Mouse (Mus musculus) Muller cell, postnatal 12 days (primary cell): ENCODE data around the gene Gpr179.

ENCODE experiments used
- DNase-seq: peaks from one replicate; pipeline ENCODE4 v3.0.0-alpha.2; 2015; ENCODE audit errors: inconsistent ontology term

The Gpr179 gene

DNA sequence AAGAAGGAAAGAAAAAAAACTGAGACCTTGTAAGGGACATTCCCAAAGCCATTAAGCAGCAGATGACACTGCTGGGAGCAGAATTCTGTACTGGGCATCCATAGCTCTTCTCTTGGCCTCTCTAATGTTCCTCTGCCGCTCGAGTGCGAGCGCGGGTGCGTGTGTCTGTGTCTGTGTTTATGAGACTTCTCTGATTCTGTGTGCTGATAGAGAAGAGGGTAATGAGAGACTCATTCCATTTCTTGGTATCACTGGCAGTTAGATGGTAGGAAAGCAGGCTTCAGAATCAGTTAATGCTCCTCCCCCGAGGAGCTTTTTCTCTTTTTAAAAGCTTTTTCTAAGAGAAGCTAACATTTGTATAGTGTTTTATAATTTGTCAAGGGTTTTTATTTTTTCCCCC lies 3.4 kb upstream of the Gpr179 start:
- no peak for DNase-seq

DNA sequence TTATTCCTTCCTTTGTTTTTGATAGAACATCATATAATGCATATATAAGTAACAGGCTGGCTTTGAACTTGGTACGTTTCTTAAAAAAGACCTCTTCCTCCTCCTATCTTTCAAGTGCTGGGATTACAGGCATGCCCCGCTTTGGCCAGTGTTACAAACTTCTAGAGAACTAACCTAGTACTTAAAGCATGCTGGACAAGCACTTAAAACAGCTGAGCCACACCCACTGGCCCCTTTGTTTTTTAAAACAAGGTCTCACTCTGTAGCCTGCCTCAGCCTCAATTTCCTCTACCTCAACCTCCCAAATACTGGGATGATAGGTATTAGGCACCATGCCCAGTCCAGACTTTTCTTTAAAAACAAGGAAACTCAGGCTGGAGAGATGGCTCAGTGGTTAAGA lies 2.8 kb upstream of the Gpr179 start:
- no peak for DNase-seq

- no peak for DNase-seq
Observed at GRCm38 (mm10) chr11:97352935-97353597, 1.2 kb upstream of the Gpr179 start.

DNA sequence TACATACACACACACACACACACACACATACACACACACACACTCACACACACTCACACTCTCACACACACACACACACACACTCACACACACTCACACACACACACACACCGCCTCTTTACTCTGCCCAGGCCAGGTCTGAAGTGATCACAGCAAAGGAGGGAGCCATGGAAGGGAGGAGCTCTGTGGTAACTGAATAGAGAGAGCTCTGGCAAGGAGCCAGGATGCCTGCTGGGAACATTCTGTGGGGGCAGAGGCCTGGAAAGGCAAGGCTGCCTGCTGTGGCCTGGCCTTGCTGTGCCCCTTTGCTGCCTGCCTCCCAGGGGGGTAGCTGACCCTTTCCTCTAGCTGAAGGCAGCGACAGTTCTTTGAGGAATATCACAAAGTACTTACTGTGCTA lies 1.8 kb downstream of the Gpr179 start:
- DNase-seq: peak; percentile 89

GRCm38 (mm10) chr11:97347291-97347690 lies 4.6 kb downstream of the Gpr179 start:
- no peak for DNase-seq

DNA sequence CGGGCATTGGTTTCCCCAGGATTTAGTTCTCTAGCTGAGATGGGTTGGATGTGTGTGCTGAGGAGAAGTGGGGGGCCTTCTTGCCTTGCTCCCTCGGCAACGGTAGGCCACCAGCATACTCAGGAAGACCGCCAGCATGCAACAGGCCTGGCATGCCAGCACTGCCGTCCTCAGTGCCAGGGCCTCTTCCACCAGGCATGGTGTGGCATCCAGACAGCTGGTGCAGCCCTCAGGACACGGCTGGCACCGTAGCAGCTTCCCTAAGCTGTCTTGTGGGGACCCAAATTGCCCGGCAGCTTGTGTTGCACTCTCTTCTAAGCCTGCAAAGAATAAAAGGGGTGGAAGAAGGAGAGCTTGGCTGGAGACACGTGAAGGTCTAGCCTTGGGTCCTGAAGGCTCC lies 5.5 kb downstream of the Gpr179 start:
- no peak for DNase-seq

GRCm38 (mm10) chr11:97345446-97345845 lies 6.4 kb downstream of the Gpr179 start:
- no peak for DNase-seq

GRCm38 (mm10) chr11:97343619-97344018 lies 8.3 kb downstream of the Gpr179 start:
- no peak for DNase-seq

DNA sequence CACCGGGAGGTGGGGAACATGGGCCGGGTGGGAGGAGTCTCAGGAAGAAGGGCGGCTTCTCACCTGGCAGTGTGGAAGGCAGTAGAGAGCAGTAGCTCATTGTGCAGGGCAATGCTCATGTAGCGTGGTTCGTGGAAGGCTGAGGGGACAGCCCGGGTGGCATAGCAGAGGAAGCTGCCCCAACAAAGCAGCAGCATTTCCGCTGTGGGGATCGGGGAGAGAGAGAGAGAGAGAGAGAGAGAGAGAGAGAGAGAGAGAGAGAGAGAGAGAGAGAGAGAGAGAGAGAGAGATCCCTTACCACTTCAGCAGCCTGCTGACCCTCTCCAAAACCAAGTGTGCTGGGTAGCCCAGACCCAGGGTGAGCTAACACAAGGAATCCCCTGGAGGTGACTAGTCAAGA lies 8.7 kb downstream of the Gpr179 start:
- DNase-seq: no peak

- DNase-seq: peak; percentile 58
Observed at GRCm38 (mm10) chr11:97338977-97339315, 12.9 kb downstream of the Gpr179 start.

GRCm38 (mm10) chr11:97338302-97338976 lies 13.4 kb downstream of the Gpr179 start:
- DNase-seq: no peak

DNA sequence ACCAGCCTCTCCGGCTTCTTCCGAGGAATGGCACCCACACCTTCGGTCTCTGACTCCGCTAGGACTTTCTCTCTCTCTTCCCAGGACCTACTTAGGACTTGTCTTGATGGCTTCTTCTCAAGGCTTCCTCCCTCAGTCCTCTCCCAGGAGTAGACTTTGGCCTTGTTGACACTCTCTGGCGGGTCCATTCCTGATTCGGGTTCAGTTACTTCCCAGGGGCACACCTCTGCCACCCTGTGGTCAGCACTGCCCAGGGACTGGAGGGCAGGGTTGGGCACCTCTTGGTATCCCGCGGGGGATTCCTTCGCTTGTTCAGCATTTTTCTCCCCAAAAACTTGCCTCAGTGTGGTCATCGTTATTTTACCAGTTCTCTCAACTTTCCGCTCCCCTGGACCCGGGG lies 14.5 kb downstream of the Gpr179 start:
- no peak for DNase-seq

- DNase-seq: no peak
Observed at GRCm38 (mm10) chr11:97336751-97337345, 15.0 kb downstream of the Gpr179 start.

DNA sequence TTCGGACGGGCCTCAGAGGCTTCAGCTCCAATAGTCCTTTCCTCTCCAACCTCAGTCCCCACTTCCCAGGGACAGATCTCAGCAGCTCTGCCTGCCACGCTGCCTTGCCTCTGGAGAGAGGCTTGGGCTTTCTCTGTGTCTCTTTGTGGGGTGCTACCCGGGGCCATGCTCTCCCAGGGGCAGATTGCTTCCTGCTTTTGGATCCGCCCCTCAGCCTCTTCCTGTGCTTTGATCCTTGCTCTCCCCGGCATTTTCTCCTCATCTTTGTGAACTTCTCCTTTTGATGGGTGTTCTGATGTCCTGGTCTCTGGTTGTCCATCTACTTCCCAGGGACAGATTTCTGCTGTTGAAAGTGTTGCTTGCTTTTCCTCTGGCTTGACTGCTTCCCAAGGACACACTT lies 15.6 kb downstream of the Gpr179 start:
- no peak for DNase-seq

- no peak for DNase-seq
Observed at GRCm38 (mm10) chr11:97334400-97334799, 17.5 kb downstream of the Gpr179 start.

GRCm38 (mm10) chr11:97333896-97334295 lies 18.0 kb downstream of the Gpr179 start:
- no peak for DNase-seq

GRCm38 (mm10) chr11:97333044-97333443 lies 18.8 kb downstream of the Gpr179 start:
- DNase-seq: no peak

DNA sequence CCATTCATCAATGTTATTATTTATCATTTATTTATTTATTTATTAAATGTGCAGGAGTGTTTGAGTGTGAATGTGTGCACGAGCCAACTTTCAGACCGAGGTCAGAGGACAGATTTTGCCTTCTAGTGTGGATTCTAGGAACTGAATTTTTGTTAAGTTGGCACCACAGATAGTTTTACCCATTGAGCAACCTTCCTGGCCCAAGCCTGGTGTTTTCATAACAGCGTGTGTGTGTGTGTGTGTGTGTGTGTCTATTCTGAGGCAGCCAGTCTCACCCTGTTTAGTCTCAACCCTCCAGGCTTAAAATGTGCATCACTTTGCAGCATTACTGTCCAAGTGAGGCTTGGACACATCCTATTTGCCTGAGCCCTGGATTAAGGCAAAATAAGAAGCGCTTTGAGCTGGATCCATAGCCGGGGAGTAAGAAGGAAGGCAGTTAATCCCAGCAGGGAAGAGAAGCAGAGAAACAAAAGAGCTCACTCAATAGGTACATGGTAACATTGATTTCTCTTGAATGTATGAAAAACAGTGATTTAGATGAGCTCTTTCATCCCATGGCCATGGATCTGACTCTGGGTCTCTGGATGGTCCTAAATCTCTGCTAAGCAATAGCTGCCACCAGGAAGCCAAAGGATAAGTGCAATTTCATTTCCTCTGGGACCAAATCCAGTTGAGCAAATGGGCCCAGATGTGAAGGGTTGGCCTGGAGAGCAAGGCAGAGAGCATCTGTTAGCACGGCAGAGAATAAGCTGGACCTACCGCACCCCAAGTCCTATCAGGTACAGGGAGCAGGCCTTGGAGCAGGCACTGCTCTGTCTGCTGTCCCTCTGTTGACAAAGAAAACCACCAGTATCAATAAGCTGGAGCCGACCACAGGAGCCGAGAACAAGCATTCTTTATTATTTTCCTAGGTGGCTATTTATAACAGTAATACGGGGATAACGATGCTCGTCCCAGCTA lies 20.4 kb downstream of the Gpr179 start:
- DNase-seq: no peak

GRCm38 (mm10) chr11:97330315-97330714 lies 21.6 kb downstream of the Gpr179 start:
- no peak for DNase-seq

DNA sequence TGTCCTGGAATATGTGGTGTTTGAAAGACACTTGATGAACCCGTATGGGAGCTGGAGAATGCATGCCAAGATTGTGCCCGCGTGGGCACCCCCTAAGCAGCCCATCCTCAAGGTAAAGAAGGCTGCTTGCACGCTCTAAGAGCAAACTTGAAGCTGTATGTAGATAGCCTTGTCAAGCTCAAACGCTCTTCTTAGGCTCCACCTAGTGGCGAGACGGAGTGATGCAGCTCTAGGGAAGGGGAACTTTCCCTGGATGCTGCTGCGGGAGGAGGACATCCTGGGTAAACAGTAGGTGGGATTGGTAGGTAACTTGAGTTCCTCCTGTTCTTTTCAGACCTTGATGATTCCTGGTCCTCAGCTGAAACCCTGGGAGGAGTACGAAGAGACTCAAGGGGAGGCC lies 23.7 kb downstream of the Gpr179 start:
- peak; percentile 47 for DNase-seq

DNA sequence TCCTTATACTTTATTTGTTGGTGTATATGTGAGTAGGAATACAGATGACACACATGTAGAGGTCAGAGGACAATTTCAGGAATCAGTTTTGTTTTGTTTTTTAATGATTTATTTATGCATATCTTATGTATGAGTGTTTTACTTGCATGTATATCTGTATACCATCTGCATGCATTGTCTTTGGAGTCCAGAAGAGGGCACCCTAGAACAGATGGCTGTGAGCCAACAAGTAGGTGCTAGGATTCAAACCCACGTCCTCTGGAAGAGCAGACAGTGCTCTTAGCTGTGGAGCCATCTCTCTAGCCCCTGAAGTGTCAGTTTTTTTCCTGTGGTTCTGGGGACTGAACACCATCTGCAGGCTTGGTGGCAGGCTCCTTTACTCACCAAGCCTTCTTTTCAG lies 26.7 kb downstream of the Gpr179 start:
- no peak for DNase-seq
